Mouse (Mus musculus) liver, embryonic 11.5 days (tissue): ENCODE data around the gene Bag5. TPM values are rescaled to one million over a fixed set of nuclear protein-coding genes. Genes with fewer than 3 reads are reported as not detected.

ENCODE experiments used
- ATAC-seq: fragments of 200-750 bp; cut with Nextera tagmentation; replicated peaks from 2 replicates; pipeline ENCODE4 v1.8.0; 2017; ENCODE audit warnings: moderate number of reproducible peaks, mild to moderate bottlenecking, moderate TSS enrichment, moderate library complexity; ENCODE audit not compliant: low FRiP score
- DNase-seq: peaks from one replicate; pipeline ENCODE4 v3.0.0-alpha.2; 2017; ENCODE audit warnings: low spot score
- H3K27ac ChIP-seq: fragments of 300-500 bp; sonication (generic); 2 replicates; pipeline ENCODE4 v1.5.1; 2014; ENCODE audit warnings: mild to moderate bottlenecking, low read depth, low read length, control low read depth
- H3K27me3 ChIP-seq: fragments of 300-500 bp; sonication (generic); replicated peaks from 2 replicates; pipeline ENCODE4 v1.6.1; 2014; ENCODE audit warnings: low read length, mixed read lengths; ENCODE audit not compliant: control insufficient read depth, insufficient read depth
- H3K36me3 ChIP-seq: fragments of 300-500 bp; sonication (generic); 2 replicates; pipeline ENCODE4 v1.6.1; 2014; ENCODE audit warnings: mild to moderate bottlenecking, low read length, moderate library complexity, mixed read lengths; ENCODE audit not compliant: control insufficient read depth, insufficient read depth
- H3K4me1 ChIP-seq: fragments of 300-500 bp; sonication (generic); replicated peaks from 2 replicates; pipeline ENCODE4 v1.6.1; 2014; ENCODE audit warnings: low read length, mixed read lengths; ENCODE audit not compliant: control insufficient read depth, insufficient read depth
- H3K4me2 ChIP-seq: fragments of 300-500 bp; sonication (generic); 2 replicates; pipeline ENCODE4 v1.6.1; 2014; ENCODE audit warnings: mild to moderate bottlenecking, control low read depth, moderate library complexity
- H3K4me3 ChIP-seq: fragments of 300-500 bp; sonication (generic); 2 replicates; pipeline ENCODE4 v1.5.1; 2014; ENCODE audit warnings: low read depth, low read length, control low read depth
- H3K9ac ChIP-seq: fragments of 300-500 bp; sonication (generic); 2 replicates; pipeline ENCODE4 v1.6.1; 2014; ENCODE audit warnings: low read depth, low read length, control low read depth
- H3K9me3 ChIP-seq: fragments of 300-500 bp; sonication (generic); 2 replicates; pipeline ENCODE4 v1.6.1; 2016; ENCODE audit warnings: low read length, inconsistent platforms, mixed read lengths; ENCODE audit not compliant: control insufficient read depth
- WGBS: fragments of 180-500 bp; shearing (Covaris S2); extraction: QIAGEN DNeasy Blood & Tissue Kit; methylation state at CpG from one replicate; pipeline ENCODE4 v1.1.7; 2014; 5-methylcytosine and 5-hydroxymethylcytosine counted together
- polyA plus RNA-seq: library from polyadenylated mRNA; unstranded; fragments of >200 nt; fragmentation: Nextera tagmentation; extraction: Ambion mirVana; gene quantifications from 2 replicates; pipeline ENCODE4 v1.2.1, GENCODE M21; 2014

Bag5 gene
- polyA plus RNA-seq, 1 experiment from 2014 or later: 41.0 TPM

DNA sequence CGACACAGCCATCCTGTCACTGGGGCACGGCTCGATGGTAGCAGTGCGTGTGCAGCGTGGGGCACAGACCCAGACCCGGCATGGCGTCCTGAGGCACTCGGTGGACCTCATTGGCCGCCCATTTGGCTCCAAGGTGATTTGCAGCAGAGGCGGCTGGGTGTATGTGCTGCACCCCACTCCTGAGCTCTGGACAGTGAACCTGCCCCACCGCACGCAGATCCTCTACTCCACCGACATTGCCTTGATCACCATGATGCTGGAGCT lies 34.5 kb downstream of the Bag5 start:
- H3K36me3 ChIP-seq: peaks cover 5% of the 10 kb centered on the region
- ATAC-seq (peak; percentile 11; the same call in 1 of the 2 replicates), DNase-seq (no peak)
- H3K9me3 ChIP-seq: no peaks in the 10 kb centered on the region
- peaks cover 20% of the 10 kb centered on the region for H3K4me1 ChIP-seq
- 6% methylated on average over 13 of the region's 13 CpGs for WGBS
- H3K9ac ChIP-seq: peak overlapping the region; percentile 84
- peak overlapping the region; percentile 84 for H3K4me2 ChIP-seq
- H3K27ac ChIP-seq: 0 out of 2 replicates have a peak overlapping the region, but pooled peaks have one; percentile 9
- peak overlapping the region; percentile 91 for H3K4me3 ChIP-seq
- H3K27me3 ChIP-seq: peaks cover 9% of the 10 kb centered on the region

DNA sequence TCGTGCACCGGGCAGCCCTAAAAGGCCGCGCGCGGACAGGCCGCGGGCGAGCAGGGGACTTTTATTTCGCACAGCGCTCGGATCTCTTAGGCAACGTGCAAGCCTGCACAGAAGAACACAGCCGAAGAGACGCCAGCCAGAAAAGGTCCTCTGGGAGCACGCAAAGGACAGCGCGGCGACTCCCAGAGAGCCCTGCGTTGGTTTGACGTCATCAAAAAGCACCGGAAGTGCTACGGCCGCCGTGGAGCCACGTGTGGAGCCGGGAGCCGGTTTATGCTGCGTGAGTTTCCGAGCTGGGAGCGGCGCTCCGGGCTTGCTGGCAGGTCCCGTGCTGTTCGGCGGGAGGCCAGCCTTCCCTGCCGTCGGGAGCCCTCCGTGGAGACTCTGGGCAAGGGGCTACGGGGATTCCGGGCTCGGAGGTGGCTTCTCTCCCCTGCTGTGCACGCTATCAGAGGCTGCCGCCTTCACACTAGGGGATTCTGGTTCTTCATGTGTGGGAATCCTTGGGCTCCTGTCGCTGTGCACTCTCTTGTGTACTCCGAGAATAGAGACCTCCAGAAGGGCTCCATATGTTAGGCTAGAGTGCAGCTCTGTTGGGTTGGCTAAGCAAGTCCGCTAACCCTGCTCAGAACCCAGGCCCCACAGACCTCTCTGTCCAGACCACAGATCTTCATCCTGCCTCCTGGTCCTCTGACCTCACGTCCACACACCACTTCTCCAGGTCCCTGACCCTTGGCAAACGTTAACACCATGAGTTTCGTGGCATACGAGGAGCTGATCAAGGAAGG lies 35.0 kb downstream of the Bag5 start, which contains the start of gene Trmt61a:
Gene Trmt61a (plus strand): TSS at position 224 of the 788 bp plus-strand sequence.
- peaks cover 20% of the 10 kb centered on the region for H3K4me1 ChIP-seq

DNA sequence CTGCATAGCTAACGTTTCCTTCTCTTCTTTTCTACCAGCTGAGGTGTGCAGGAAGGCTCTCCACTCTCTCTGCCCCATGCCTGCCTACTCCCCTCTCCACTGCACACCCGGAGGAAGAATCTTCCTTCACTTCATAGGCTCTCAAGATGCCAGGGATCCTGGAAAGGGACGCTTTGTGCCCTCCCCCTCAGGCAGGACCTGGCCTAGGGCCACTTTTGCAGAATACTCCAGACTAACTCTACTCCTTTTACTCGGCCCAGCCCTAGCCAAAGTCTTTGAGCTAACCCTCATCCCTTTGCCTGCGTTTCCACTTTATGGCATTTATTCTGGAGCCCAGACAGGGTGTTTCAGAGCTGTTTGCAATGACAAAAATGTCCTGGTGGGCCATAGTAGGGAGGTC lies 35.6 kb downstream of the Bag5 start:
- no peak for DNase-seq
- Histone ChIP-seq H3K27me3 (peaks cover 21% of the 10 kb centered on the region), H3K27ac (peak overlapping the region; percentile 84), H3K9ac (peak overlapping the region; percentile 84), H3K36me3 (peaks cover 3% of the 10 kb centered on the region), H3K4me2 (peak overlapping the region; percentile 84), H3K4me3 (peak overlapping the region; percentile 91), H3K9me3 (no peaks in the 10 kb centered on the region), H3K4me1 (peaks cover 20% of the 10 kb centered on the region)
- ATAC-seq: peak; percentile 30
- 28% methylated on average over 5 of the region's 5 CpGs for WGBS

More for the DNA sequence above, 35.0 kb downstream of the Bag5 start, which contains the start of gene Trmt61a:
- WGBS: under 1% methylated on average over 51 of the region's 51 CpGs
- H3K9ac ChIP-seq: peak within 1 kb of the TSS; percentile 84
- H3K27ac ChIP-seq: peak within 1 kb of the TSS; percentile 84
- ATAC-seq (peak; percentile 86), DNase-seq (peak; percentile 94)
- peaks cover 14% of the 10 kb centered on the region for H3K27me3 ChIP-seq
- no peaks in the 10 kb centered on the region for H3K9me3 ChIP-seq
- H3K36me3 ChIP-seq: peaks cover 5% of the 10 kb centered on the region
- peak within 1 kb of the TSS; percentile 91 for H3K4me3 ChIP-seq
- H3K4me2 ChIP-seq: peak within 1 kb of the TSS; percentile 84

DNA sequence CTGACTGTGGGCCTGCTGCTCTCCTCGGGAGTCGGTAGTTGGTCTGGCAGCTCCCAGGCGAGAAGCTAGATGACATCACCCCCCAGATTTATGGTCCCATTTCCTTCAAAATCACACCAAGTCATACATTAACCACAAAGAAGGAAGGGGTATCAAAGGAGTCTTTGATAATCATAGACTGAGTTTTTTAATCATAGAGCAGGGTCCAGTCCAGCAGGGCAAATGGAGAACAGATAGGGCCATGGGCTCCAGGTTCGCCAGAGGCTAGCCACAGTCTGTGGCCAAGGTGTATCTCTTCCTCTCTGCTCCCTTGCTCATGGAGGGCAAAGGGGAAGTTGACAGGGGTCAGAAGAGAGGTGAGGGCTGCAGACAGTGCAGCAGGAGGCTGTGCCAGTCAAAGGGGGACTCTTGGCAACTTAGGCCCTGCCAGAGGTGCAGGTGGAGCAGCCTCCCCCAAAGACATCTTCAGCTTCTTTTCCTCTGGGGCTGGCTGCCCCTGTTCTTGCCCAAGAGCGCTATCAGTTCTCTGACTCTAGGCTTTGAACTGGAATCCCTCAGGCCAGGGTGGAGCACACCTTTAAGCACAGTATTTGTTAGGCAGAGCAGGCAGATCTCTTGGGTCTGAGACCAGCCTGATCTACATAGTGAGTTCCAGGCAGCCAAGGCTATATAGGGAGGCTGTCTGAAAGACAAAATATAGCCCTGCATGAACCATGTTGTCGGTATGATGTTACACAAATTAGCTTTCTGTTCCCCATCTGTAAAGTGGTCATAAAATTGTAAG lies 37.1 kb downstream of the Bag5 start:
- Histone ChIP-seq H3K4me3 (no peak overlapping the region), H3K36me3 (peaks cover 3% of the 10 kb centered on the region; the same call in 1 of the 2 replicates), H3K27ac (no peak overlapping the region), H3K9ac (no peak overlapping the region), H3K4me1 (peaks cover 28% of the 10 kb centered on the region), H3K4me2 (no peak overlapping the region), H3K27me3 (peaks cover 35% of the 10 kb centered on the region), H3K9me3 (no peaks in the 10 kb centered on the region)
- DNase-seq (no peak), ATAC-seq (no peak)
- WGBS: 70% methylated on average over 6 of the region's 6 CpGs

DNA sequence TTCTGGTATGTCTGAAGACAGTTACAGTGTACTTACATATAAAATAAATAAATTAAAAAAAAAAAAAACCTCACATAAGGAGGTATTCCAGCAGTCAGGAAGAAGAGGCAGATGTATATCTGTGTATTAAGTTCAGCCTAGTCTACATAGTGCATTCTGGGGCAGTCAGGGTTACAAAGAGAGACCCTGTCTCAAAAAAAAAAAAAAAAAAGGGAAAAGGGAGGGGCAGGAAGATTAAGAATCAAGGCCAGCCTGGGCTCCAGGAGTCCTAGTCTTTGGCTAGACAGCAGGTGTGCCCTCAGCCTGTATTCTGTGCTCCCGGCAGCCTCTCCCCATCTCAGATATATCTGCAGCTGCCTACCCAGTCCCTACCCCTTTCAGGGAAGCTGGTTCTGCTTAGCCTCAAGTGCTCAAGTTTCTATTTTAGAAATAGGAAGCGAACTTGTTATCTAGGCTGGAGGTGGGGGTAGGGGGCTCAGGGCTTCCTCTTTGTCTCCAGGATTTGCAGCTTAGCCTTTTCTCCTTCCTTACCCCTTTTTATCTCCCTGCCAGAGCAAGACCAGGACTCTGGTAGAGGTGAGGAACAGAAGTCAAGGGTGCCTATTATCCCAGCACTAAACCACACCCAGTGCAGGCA lies 38.1 kb downstream of the Bag5 start:
- Histone ChIP-seq H3K36me3 (no peaks in the 10 kb centered on the region), H3K27me3 (peaks cover 45% of the 10 kb centered on the region), H3K4me3 (no peak overlapping the region), H3K4me2 (no peak overlapping the region), H3K9ac (no peak overlapping the region), H3K27ac (no peak overlapping the region), H3K9me3 (no peaks in the 10 kb centered on the region), H3K4me1 (peaks cover 38% of the 10 kb centered on the region)
- WGBS: 30% methylated on average over 2 of the region's 2 CpGs
- DNase-seq (no peak), ATAC-seq (no peak)

GRCm38 (mm10) chr12:111672581-111672980 lies 40.5 kb downstream of the Bag5 start:
- WGBS: 13% methylated on average over 12 of the region's 12 CpGs

GRCm38 (mm10) chr12:111672176-111672575 lies 40.9 kb downstream of the Bag5 start, which contains the start of gene Ckb:
Gene Ckb (minus strand): TSS chr12:111672338.
- no peaks in the 10 kb centered on the region for H3K9me3 ChIP-seq
- H3K9ac ChIP-seq: peak within 1 kb of the TSS; percentile 26
- peak within 1 kb of the TSS; percentile 80 for H3K4me2 ChIP-seq
- H3K4me1 ChIP-seq: peaks cover 35% of the 10 kb centered on the region
- 1% methylated on average over 31 of the region's 31 CpGs for WGBS
- DNase-seq: no peak
- ATAC-seq: peak; percentile 46; the same call in 1 of the 2 replicates
- peak within 1 kb of the TSS; percentile 56 for H3K4me3 ChIP-seq
- H3K27me3 ChIP-seq: peaks cover 46% of the 10 kb centered on the region
- no peak within 1 kb of the TSS for H3K27ac ChIP-seq
- no peaks in the 10 kb centered on the region for H3K36me3 ChIP-seq

More at GRCm38 (mm10) chr12:111672581-111672980, 40.5 kb downstream of the Bag5 start:
- Histone ChIP-seq H3K36me3 (no peaks in the 10 kb centered on the region), H3K4me1 (peaks cover 39% of the 10 kb centered on the region), H3K27me3 (peaks cover 46% of the 10 kb centered on the region), H3K9ac (no peak overlapping the region), H3K4me2 (peak overlapping the region; percentile 80), H3K27ac (no peak overlapping the region), H3K4me3 (peak overlapping the region; percentile 56), H3K9me3 (no peaks in the 10 kb centered on the region)
- DNase-seq (no peak), ATAC-seq (no peak)

- DNase-seq (no peak), ATAC-seq (no peak)
- WGBS: under 1% methylated on average over 34 of the region's 34 CpGs
- no peaks in the 10 kb centered on the region for H3K9me3 ChIP-seq
- H3K27ac ChIP-seq: no peak overlapping the region
- H3K4me2 ChIP-seq: peak overlapping the region; percentile 80
- H3K4me3 ChIP-seq: peak overlapping the region; percentile 56
- peaks cover 34% of the 10 kb centered on the region for H3K4me1 ChIP-seq
- H3K9ac ChIP-seq: peak overlapping the region; percentile 26
- H3K36me3 ChIP-seq: no peaks in the 10 kb centered on the region
- peaks cover 46% of the 10 kb centered on the region for H3K27me3 ChIP-seq
These were observed 41.6 kb downstream of the Bag5 start for GRCm38 (mm10) chr12:111671431-111671902.
